Mouse (Mus musculus): ENCODE measurements at regions not wholly inside any gene's neighbourhood (a gene's known extent, or its start where the extent isn't known, plus 50 kb on each side); places are given as distances from the start of the nearest gene placed in this dataset.

GRCm38 (mm10) chr17:63575316-63576007 is 75.6 kb upstream of the Fbxl17 start:
- intact Hi-C loops (cut with DNase I) = loop anchor here (10.0 kb wide), 2 partner anchors 799 to 1979 kb away; no protein-coding TSS in a partner anchor
- DNase-seq (ENCODE audit: low spot score in 2 of 2) = peak; percentile 10 to 36

DNA sequence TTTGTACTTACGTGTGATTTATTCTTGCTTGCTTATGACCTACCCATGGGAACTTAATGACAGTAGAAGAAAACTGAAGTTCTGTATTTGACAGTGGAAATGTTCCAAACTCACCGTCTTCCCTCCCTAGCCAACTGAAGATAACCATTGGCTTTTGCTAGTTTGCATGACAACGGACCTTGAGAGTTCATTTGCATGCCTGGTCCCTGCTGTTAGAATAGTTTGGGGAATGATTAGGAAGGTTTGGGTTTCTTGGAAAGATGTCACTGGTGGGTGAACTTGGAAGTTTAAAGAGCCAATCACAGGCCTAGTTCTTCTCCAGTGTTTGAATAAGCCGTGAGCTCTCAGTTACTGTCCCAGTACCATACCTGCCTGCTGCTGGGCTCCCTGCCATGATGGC is 83.1 kb upstream of the Fbxl17 start:
- intact Hi-C loops (cut with DNase I) = no loop called here
- no peak for DNase-seq (ENCODE audit: low spot score in 2 of 2)

DNA sequence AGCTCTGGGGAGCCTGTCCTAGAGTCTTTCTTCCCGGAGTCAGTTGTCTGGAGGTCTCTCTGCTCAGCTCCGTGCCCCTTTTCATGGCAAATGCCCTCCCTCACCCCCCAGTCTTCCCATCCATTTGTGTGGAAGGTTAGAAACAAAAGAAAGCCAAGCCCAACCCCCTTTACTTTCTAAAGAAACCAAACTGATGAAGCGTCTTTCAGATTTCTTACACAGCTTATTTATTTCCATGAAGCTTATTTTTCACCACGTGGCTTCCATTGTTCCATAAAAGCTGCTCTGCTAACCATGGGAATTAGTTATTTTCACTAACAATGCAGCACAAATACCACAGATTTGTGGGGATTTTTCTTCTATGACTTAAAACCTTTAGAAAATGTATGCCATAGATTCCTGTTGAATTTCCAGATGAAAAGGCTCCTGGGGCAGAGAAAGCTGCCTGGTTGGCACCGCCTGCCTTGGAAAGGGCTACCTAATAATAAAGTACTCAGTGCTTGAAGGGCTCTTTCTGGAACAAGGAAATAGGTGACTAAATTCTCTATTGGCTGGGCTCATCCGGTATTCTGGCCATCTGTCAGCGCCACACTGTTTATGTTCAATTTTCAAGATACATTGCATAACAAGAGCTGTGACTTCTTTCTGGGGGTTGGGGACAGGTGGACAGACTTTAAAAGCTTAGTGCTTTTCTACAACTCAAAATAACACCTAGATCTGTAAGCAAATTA is 107.4 kb upstream of the Fbxl17 start:
- intact Hi-C loops (cut with DNase I) = no loop called here
- no peak for DNase-seq (ENCODE audit: low spot score in 2 of 2)

DNA sequence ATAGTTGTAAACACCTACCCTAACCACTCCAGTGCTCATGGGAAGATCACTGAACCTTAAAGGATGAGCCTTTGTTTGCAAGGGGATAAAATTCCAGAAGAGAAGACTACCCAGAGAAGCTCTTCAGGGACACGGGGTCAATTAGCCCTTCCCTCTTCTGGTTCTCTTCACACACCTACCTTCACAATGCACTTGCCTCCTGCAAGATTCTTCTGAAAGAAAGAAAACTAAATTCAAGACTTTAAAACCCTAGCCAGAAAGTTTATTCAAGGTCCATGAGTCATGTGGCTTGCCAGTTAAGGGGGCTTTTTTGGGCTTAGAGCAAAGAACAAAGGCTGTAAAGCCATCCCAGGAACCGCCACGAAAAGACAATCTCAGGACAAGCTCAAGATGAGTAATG is 122.9 kb upstream of the Fbxl17 start:
- intact Hi-C loops (cut with DNase I) = no loop called here
- DNase-seq (ENCODE audit: low spot score in 2 of 2) = no peak

DNA sequence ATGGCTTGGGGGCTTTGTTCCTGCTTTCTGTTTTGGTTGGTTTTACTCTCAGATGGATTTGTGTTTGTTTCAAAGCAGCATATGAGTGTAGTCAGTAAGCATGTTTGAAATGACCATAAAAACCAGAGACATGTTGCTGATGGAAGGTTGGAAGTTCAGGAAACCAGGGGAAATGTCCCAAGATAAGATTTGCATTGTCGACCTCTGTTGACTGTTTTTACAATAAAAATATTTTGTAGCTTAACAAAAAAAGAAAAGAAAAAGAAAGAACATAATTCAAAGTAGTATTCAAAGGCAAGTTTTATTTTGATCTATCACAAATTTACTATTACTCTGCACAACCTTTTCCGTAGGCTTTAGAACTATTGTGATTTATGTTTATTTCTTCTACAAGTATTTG is 137.8 kb upstream of the Fbxl17 start:
- DNase-seq (ENCODE audit: low spot score in 2 of 2) = no peak
- intact Hi-C loops (cut with DNase I) = no loop called here

GRCm38 (mm10) chr17:63644390-63644789 is 144.6 kb upstream of the Fbxl17 start:
- intact Hi-C loops (cut with DNase I) = no loop called here
- DNase-seq (ENCODE audit: low spot score in 2 of 2) = no peak

DNA sequence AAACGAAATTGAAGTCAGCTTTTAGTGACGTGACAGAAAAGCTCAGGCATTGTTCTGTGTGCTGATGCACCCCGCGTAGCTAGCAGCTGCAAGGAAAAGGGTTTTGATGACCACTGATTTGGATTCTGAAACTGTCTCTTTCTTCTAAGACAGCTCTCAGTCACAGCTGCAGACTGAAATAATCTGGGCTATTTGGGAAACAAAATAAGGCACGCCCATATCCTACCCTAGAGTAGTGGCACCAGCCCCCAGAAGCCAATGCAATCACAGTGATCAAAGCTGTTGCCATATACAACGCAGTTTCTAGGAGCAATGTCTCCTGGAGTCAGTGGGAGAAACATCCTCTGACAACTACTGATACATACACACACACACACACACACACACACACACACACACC is 157.9 kb upstream of the Fbxl17 start:
- intact Hi-C loops (cut with DNase I) = no loop called here
- no peak for DNase-seq (ENCODE audit: low spot score in 2 of 2)

GRCm38 (mm10) chr17:63660841-63661481 is 161.1 kb upstream of the Fbxl17 start:
- peak; percentile 53 to 57 for DNase-seq (ENCODE audit: low spot score in 2 of 2)
- intact Hi-C loops (cut with DNase I) = no loop called here

DNA sequence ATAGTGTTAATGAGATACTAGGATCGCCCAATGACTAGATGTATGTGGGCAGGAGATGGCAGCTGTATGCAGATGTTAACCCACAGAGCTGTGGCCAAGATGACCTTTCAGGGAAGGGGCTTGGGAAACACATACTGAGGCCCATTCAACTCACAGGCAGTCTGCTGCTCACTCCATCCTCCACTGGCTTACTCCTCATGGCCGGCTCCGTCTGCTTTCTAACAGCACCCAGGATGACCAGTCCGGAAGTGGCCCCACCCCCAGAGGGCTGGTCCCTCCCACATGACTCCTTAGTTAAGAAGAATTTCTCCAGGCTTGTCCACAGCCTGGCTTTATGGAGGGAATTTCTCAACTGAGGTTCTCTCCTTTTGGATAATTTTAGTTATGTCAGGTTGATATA is 161.8 kb upstream of the Fbxl17 start:
- DNase-seq (ENCODE audit: low spot score in 2 of 2) = no peak
- intact Hi-C loops (cut with DNase I) = no loop called here

- no peak for DNase-seq (ENCODE audit: low spot score in 2 of 2)
- intact Hi-C loops (cut with DNase I) = no loop called here
These were observed 162.4 kb upstream of the Fbxl17 start for GRCm38 (mm10) chr17:63662251-63662650.

GRCm38 (mm10) chr17:63676791-63677190 is 177.0 kb upstream of the Fbxl17 start:
- intact Hi-C loops (cut with DNase I) = no loop called here
- DNase-seq (ENCODE audit: low spot score in 2 of 2) = no peak

DNA sequence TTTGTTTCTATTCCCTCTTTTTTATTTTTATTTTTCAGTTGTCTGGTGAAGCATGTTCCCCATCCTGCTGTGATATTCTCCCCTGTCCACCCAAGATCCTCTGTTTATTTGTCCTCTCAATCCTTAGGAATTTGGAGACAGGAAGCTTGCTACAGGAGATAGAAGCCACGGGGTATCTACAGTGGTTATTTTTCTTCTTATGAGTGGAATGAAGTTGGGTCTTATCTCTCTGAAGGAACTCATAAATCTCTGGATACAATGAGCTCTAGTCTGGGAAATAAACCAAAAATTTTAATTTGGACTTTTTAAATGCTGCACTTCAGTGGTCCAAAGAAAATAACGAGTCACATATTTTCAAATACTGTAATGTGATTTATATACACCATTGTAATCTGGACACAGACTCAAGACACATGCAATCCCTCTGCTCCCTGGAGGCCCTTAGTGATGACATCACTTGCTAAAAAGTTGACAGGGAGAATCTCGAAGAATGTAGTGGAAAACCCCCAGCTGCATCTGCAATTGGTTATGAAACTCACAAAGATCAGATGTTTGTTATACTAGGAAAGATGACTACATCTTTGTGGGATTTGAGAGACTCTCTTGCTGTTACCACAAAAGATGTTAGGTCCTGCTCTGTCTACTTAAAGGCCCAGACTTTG is 178.3 kb upstream of the Fbxl17 start:
- DNase-seq (ENCODE audit: low spot score in 2 of 2) = no peak
- intact Hi-C loops (cut with DNase I) = no loop called here

DNA sequence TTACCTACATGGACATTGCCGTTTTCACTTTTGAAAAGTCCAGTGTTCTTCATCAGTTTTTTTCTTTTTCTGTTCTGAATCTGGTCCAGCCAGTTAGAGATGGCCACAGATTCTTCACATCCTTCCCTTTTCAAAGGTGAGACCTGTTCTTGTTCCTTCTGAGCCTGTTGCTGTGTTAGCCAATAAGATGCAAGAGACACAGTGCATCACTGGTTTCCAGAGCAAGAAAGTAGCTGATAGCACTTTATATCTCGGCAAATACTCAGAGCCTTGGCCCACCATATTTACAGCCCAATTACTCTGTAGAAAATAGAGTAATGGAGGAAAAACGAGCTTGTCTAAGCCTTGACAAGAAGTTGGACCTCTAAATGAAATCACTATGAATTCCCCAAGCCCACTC is 180.7 kb upstream of the Fbxl17 start:
- intact Hi-C loops (cut with DNase I) = no loop called here
- DNase-seq (ENCODE audit: low spot score in 2 of 2) = no peak

GRCm38 (mm10) chr17:63683345-63683744 is 179.5 kb upstream of the Fer start:
- no peak for DNase-seq (ENCODE audit: low spot score in 2 of 2)
- intact Hi-C loops (cut with DNase I) = no loop called here

GRCm38 (mm10) chr17:63684026-63684425 is 178.8 kb upstream of the Fer start:
- intact Hi-C loops (cut with DNase I) = no loop called here
- no peak for DNase-seq (ENCODE audit: low spot score in 2 of 2)

- DNase-seq (ENCODE audit: low spot score in 2 of 2) = no peak
- intact Hi-C loops (cut with DNase I) = no loop called here
These were observed 176.9 kb upstream of the Fer start for GRCm38 (mm10) chr17:63685956-63686355.

GRCm38 (mm10) chr17:63686361-63686760 is 176.5 kb upstream of the Fer start:
- intact Hi-C loops (cut with DNase I) = no loop called here
- DNase-seq (ENCODE audit: low spot score in 2 of 2) = no peak

DNA sequence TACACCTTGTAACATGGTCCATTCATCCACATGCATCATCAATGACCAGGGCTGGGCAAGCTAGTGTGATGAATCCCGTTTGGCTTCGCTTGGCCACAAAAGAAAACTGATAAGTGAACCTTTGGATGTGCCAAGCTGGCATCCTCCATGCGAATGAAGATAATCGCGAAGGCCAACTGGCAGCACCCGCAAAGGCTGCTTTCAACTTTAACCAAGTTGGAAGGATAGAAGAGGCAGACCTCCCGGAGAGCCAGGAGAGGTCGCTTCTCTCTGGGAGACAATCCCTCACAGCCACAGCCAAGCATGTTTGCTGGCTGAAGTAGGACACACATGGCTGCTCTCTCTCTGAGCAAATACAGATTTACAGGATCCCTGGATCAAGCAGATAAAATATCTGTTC is 173.6 kb upstream of the Fer start:
- intact Hi-C loops (cut with DNase I) = no loop called here

DNA sequence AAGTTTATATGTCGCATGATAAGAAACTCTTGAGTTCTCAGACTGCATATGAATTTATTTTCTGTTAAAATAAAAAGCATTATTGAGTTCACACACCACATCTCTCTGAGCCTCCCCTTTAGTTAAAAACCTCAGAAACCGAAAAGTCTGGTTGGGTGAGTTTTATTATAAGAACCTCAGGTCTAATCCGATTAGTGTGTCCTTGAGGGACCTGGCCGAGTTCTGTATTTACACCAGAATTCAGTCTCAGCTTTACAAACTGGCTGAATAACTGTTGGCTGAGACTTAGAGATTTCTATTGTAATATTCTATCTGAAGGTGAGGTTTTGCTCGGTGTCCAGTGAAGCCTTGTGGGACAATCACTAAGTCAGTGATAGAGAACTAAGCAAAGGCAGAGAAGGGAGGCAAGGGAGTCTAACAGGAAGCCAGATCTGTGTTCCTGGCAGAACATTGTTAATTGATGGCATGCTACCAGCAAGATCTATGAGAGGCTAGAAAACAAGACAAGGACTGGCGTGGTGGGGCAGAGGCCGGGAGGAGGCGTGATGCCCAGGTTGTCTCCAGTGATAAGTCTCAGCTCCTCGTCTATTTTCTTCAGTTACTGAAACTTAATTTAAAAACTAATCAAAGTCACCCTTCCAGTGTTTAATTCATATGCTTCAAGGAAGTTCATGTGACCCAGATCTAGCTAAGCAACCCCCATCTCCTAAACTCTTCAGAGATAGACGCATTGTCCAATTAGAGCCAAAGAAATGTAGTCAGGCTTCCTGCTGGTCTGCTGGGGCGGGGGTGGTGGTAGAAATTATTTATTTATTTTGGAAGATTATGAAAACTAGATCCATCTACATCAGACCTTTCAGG is 171.8 kb upstream of the Fer start:
- intact Hi-C loops (cut with DNase I) = no loop called here
- no peak for DNase-seq (ENCODE audit: low spot score in 2 of 2)

More for the DNA sequence above, 173.6 kb upstream of the Fer start:
- no peak for DNase-seq (ENCODE audit: low spot score in 2 of 2)

DNA sequence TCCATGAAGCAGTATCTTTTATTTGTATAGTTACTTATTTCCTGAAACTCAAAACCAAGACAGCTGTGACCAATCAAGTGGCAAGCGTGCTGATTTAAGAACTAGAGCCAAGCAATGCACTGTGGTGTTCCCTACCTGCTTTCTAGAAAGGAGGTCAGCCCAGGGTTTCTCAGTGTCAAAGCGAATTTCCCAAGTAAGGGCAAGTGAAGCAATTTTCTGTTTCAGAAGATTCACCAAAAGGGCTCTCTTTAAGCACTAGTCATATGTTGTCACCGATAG is 171.2 kb upstream of the Fer start:
- intact Hi-C loops (cut with DNase I) = no loop called here
- DNase-seq (ENCODE audit: low spot score in 2 of 2) = no peak
